Mouse (Mus musculus) cortical plate, adult 2 months (tissue): Measurements from ENCODE around the gene Hnrnpl.

Experiments used
- CTCF ChIP-seq: fragments of 200-500 bp; IDR thresholded peaks from 2 replicates; pipeline ENCODE4 v1.5.1; 2011; ENCODE audit warnings: mild to moderate bottlenecking, control low read depth, low read length; ENCODE audit not compliant: insufficient read depth; ENCODE audit errors: extremely low read depth
- POLR2A ChIP-seq: fragments of 200-500 bp; IDR thresholded peaks from 2 replicates; pipeline ENCODE4 v1.6.1; 2011; ENCODE audit warnings: mild to moderate bottlenecking, low read length, control low read depth; ENCODE audit not compliant: insufficient read depth; ENCODE audit errors: extremely low read depth

DNA sequence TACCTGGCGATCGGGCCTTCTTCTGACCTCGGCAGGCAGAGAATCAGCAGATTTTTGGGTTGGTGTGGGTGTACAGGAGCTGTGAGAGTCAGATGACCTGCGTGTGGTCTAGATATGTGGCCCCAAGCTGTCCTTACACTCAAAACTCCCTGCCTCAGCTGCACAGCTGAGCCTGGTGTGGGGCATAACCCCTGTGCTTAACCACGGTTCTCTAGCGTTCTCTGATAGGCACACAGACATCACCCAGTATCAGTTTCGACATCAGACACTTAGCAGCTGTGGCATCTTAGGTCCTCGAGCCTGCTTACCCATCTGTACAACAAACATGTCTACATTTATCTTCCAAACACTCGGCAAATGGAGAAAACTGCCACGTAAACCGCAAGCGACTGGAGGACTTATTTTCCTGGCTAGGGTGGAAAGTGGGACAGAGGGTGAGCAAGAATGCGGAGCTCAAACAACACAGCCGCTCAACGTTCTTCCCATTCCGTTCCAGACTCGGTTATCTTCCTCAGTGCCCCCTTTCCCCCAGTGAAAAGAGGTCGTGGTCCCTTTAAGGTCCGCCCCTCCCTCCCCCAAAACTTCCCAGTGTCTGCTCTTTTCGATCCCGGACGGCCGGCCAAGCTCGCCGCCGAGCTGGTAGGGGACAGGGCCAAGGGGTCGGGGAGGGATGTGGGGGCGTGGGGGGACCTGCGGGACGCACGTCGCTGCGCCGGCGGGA lies at the start of gene Hnrnpl:
- TF ChIP-seq POLR2A (peak; percentile 21; the same call in 1 of the 2 replicates), CTCF (no peak)
